Mouse (Mus musculus) thymus, adult 2 months (tissue): Measurements from ENCODE around the gene Vmn2r30.
"Not testable (repeated sequence)": the region's sequence is repeated elsewhere in the genome, so short reads cannot be mapped to it uniquely, and the experiment has no call there.

Experiments
- CTCF ChIP-seq: fragments of 200-500 bp; IDR thresholded peaks from 2 replicates; pipeline ENCODE4 v1.5.1; 2012; ENCODE audit warnings: mild to moderate bottlenecking, control low read depth, low read length, moderate library complexity, borderline replicate concordance; ENCODE audit not compliant: control insufficient read depth, poor library complexity, insufficient read depth; ENCODE audit errors: extremely low read depth
- POLR2A ChIP-seq: fragments of 200-500 bp; IDR thresholded peaks from 2 replicates; pipeline ENCODE4 v1.6.1; 2012; ENCODE audit warnings: mild to moderate bottlenecking, low read length, control low read depth, moderate library complexity; ENCODE audit not compliant: control insufficient read depth, poor library complexity, insufficient read depth; ENCODE audit errors: extremely low read depth

GRCm38 (mm10) chr7:7277966-7278567 lies 59.3 kb downstream of the Vmn2r30 start, which contains the start of gene Gm45844:
- not testable (repeated sequence) for TF ChIP-seq POLR2A
- peak; percentile 100 for TF ChIP-seq CTCF
